Mouse (Mus musculus): ENCODE data around the gene Crocc. TPM values are rescaled to one million over a fixed set of nuclear protein-coding genes. Genes with fewer than 3 reads are reported as not detected.

Gene Crocc
- 6.2 and 11.2 TPM in 2 replicates for polyA plus RNA-seq (2012; rRNA removed; ENCODE audit: low replicate concordance)

GRCm38 (mm10) chr4:141060426-141061301, at the start of gene Crocc:
Gene Crocc, minus strand, starts transcription at chr4:141060550.

GRCm38 (mm10) chr4:141088033-141088432, 27.7 kb upstream of the Crocc start, which contains the start of gene Spata21:
Gene Spata21, plus strand, starts transcription at chr4:141088333.

GRCm38 (mm10) chr4:141077681-141078509, 17.5 kb upstream of the Crocc start, which contains the start of gene Necap2:
Gene Necap2, minus strand, starts transcription at chr4:141078357.

GRCm38 (mm10) chr4:141010118-141010517, 50.2 kb downstream of the Crocc start, which contains the start of gene Mfap2:
Gene Mfap2, plus strand, starts transcription at chr4:141010418.

DNA sequence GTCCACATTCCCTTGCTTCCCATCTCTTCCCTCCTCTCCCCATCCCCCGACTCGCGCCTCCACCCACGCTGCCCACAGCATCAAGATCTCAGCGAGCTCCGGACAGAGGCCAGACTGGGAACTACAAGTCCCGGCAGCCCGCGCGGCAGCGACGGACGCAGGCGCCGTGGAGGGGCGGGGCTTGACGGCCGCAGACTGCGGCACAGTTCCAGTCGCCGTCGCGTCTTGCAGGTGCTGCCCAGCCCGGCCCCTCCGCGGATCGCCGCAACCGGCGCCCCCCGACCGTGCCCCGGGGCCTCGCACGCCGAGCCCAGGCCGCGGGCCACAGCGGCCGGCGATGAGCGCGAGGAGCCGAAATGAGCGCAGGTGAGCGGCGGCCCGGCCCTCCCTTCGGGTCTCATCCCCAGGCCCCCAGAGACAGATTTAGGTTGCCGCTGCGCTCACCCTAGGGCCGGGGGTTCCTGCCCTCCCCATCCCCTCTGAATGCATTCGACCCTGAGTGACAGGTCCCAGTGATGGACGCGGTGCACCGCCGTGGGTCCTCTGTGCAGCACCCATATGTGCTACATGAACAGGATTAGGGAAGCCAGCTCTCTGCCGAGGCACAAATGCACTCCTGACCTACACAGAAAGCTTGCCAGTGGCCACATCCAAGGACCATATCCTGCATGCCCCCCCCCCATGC, 73.5 kb downstream of the Crocc start, which contains the start of gene Atp13a2:
Atp13a2 (plus strand) TSS at position 163 of the 685 bp plus-strand sequence.

Other genes starting within 250 kb of the Crocc start
- 0.92 and 1.1 TPM in 2 replicates for gene Padi3, start 249.9 kb downstream of the Crocc start, polyA plus RNA-seq (2012; rRNA removed; ENCODE audit: low replicate concordance)
- gene Padi1, start 214.8 kb downstream of the Crocc start, polyA plus RNA-seq (2012; rRNA removed; ENCODE audit: low replicate concordance): 0.19 and 0.32 TPM in 2 replicates
- gene Padi2, start 154.2 kb downstream of the Crocc start, polyA plus RNA-seq (2012; rRNA removed; ENCODE audit: low replicate concordance): 18.7 and 47.7 TPM in 2 replicates
- 271 and 433 TPM in 2 replicates for gene Sdhb, start 99.3 kb downstream of the Crocc start, polyA plus RNA-seq (2012; rRNA removed; ENCODE audit: low replicate concordance)
- gene Atp13a2, start 73.7 kb downstream of the Crocc start, polyA plus RNA-seq (2012; rRNA removed; ENCODE audit: low replicate concordance): 138 and 272 TPM in 2 replicates
- 169 and 198 TPM in 2 replicates for gene Mfap2, start 50.1 kb downstream of the Crocc start, polyA plus RNA-seq (2012; rRNA removed; ENCODE audit: low replicate concordance)
- 69.7 and 101 TPM in 2 replicates for gene Necap2, start 17.8 kb upstream of the Crocc start, polyA plus RNA-seq (2012; rRNA removed; ENCODE audit: low replicate concordance)
- not detected in 2 replicates for gene Spata21, start 27.8 kb upstream of the Crocc start, polyA plus RNA-seq (2012; rRNA removed; ENCODE audit: low replicate concordance)
- 34.3 and 57.3 TPM in 2 replicates for gene Szrd1, start 79.2 kb upstream of the Crocc start, polyA plus RNA-seq (2012; rRNA removed; ENCODE audit: low replicate concordance)
- 14.7 and 18.9 TPM in 2 replicates for gene Fbxo42, start 87.4 kb upstream of the Crocc start, polyA plus RNA-seq (2012; rRNA removed; ENCODE audit: low replicate concordance)
- 0.85 and 0.94 TPM in 2 replicates for gene Rsg1, start 153.4 kb upstream of the Crocc start, polyA plus RNA-seq (2012; rRNA removed; ENCODE audit: low replicate concordance)
- 3.1 and 8.9 TPM in 2 replicates for gene Arhgef19, start 178.9 kb upstream of the Crocc start, polyA plus RNA-seq (2012; rRNA removed; ENCODE audit: low replicate concordance)
- 9.6 and 9.7 TPM in 2 replicates for gene Epha2, start 240.7 kb upstream of the Crocc start, polyA plus RNA-seq (2012; rRNA removed; ENCODE audit: low replicate concordance)

Measured in mammary gland, adult 2 months (tissue).